Mouse (Mus musculus): ENCODE results near the gene Rnpepl1. TPM values are rescaled to one million over a fixed set of nuclear protein-coding genes. Genes with fewer than 3 reads are reported as not detected.

Gene Rnpepl1
- polyA plus RNA-seq, 1 experiment from 2014 or later = 30.2 TPM

DNA sequence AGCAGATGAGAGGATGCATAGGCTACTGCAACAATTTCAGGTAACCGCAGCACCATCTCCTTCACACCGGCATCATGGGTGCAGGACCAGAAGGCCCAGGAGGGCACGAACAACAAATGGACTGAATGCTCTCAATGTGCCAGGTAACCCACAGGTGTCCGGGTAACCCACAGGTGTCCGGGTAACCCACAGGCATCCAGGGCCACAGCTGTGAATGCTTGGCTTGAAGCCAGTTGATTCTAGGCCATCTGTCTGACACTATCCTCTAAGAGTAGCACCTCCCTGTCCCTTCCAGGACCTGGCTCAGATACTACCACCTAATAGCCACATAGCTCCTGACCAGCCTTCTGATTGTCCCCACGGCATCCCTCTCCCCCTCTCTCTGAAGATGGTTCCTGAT, 28.6 kb upstream of the Rnpepl1 start:
- Histone ChIP-seq H3K4me2 (no peak overlapping the region), H3K27me3 (no peaks in the 10 kb centered on the region), H3K36me3 (no peaks in the 10 kb centered on the region), H3K4me3 (no peak overlapping the region), H3K9me3 (no peaks in the 10 kb centered on the region), H3K9ac (no peak overlapping the region), H3K4me1 (replicated peaks) (no peaks in the 10 kb centered on the region), H3K27ac (replicated peaks) (no peak overlapping the region)
- WGBS = 86% methylated on average over 6 of the region's 6 CpGs
- ATAC-seq (ENCODE audit: low read depth) = no peak

GRCm38 (mm10) chr1:92888901-92889655, 21.5 kb upstream of the Rnpepl1 start:
- WGBS = 75% methylated on average over 7 of the region's 7 CpGs
- no peak overlapping the region for H3K9ac ChIP-seq
- ATAC-seq (ENCODE audit: low read depth) = no peak
- H3K4me1 ChIP-seq (replicated peaks) = no peaks in the 10 kb centered on the region
- no peaks in the 10 kb centered on the region for H3K9me3 ChIP-seq
- H3K4me2 ChIP-seq = no peak overlapping the region
- no peaks in the 10 kb centered on the region for H3K36me3 ChIP-seq
- no peaks in the 10 kb centered on the region for H3K27me3 ChIP-seq
- H3K4me3 ChIP-seq = no peak overlapping the region
- H3K27ac ChIP-seq (replicated peaks) = no peak overlapping the region

- no peaks in the 10 kb centered on the region for H3K27me3 ChIP-seq
- H3K27ac ChIP-seq (replicated peaks) = no peak overlapping the region
- no peaks in the 10 kb centered on the region for H3K9me3 ChIP-seq
- H3K36me3 ChIP-seq = no peaks in the 10 kb centered on the region
- H3K4me1 ChIP-seq (replicated peaks) = no peaks in the 10 kb centered on the region
- no peak overlapping the region for H3K4me2 ChIP-seq
- no peak overlapping the region for H3K4me3 ChIP-seq
- 79% methylated on average over 3 of the region's 3 CpGs for WGBS
- no peak for ATAC-seq (ENCODE audit: low read depth)
- no peak overlapping the region for H3K9ac ChIP-seq
Observed at GRCm38 (mm10) chr1:92892791-92893190, 17.8 kb upstream of the Rnpepl1 start.

DNA sequence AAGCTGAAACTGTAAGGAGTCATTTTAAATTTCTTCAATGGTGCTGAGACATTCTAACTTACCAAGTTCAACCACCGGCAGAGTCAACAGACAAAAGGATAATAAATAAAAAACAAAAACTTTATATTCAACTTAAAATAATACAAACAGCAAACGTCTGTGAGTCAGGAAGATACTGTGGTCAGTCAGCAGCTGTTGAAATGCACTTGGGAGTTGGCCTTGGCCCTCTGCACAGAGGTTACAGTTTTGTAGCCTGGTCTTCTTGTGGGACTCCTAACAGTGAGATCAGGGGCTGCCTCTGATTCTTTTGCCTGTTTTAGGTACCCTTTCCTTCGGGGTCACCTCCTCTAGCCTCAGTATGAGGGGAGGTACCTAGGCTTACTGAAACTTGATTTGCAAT, 16.7 kb upstream of the Rnpepl1 start:
- Histone ChIP-seq H3K27me3 (no peaks in the 10 kb centered on the region), H3K4me3 (no peak overlapping the region), H3K4me2 (no peak overlapping the region), H3K9ac (no peak overlapping the region), H3K9me3 (no peaks in the 10 kb centered on the region), H3K27ac (replicated peaks) (no peak overlapping the region), H3K36me3 (no peaks in the 10 kb centered on the region), H3K4me1 (replicated peaks) (no peaks in the 10 kb centered on the region)
- no peak for ATAC-seq (ENCODE audit: low read depth)
- 75% methylated on average over 3 of the region's 3 CpGs for WGBS

GRCm38 (mm10) chr1:92895089-92895488, 15.5 kb upstream of the Rnpepl1 start:
- H3K4me3 ChIP-seq = no peak overlapping the region
- H3K36me3 ChIP-seq = no peaks in the 10 kb centered on the region
- H3K4me1 ChIP-seq (replicated peaks) = no peaks in the 10 kb centered on the region
- no peak overlapping the region for H3K9ac ChIP-seq
- ATAC-seq (ENCODE audit: low read depth) = peak; percentile 86
- 9% methylated on average over 3 of the region's 3 CpGs for WGBS
- 0 out of 2 replicates have a peak, but pooled peaks cover 3% of the 10 kb centered on the region for H3K27me3 ChIP-seq
- no peak overlapping the region for H3K4me2 ChIP-seq
- H3K9me3 ChIP-seq = no peaks in the 10 kb centered on the region
- H3K27ac ChIP-seq (replicated peaks) = no peak overlapping the region

DNA sequence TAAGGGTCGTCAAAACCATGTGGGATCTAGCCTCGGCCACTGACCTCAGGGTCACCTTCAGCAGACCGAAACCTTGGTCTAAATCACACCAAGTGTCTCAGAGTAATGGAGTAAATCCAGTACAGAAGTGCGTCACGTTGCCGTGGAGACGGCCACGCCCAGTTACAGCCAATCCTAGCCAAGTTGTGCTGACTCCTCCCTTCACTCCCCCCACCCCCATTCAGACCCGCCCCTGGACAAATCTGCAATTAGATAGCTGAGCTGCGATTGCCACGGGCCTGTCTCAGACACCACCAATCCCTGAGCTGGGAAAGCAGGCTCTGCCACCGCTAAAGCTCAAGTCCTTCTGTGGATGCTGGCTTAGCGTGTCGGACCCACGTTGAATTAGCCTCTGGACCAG, 7.8 kb upstream of the Rnpepl1 start, which contains the start of gene Ankmy1:
TSS of gene Ankmy1 (minus strand) at position 121 of the 400 bp plus-strand sequence.
- Histone ChIP-seq H3K9me3 (no peaks in the 10 kb centered on the region), H3K4me3 (peak within 1 kb of the TSS; percentile 18), H3K4me2 (peak within 1 kb of the TSS; percentile 48), H3K27me3 (peaks cover 10% of the 10 kb centered on the region), H3K9ac (peak within 1 kb of the TSS; percentile 41; the same call in 1 of the 2 replicates), H3K27ac (replicated peaks) (no peak within 1 kb of the TSS), H3K4me1 (replicated peaks) (peaks cover 21% of the 10 kb centered on the region), H3K36me3 (no peaks in the 10 kb centered on the region)
- WGBS = under 1% methylated on average over 15 of the region's 15 CpGs
- peak; percentile 16; the same call in 1 of the 2 replicates for ATAC-seq (ENCODE audit: low read depth)

- WGBS = 75% methylated on average over 4 of the region's 4 CpGs
- Histone ChIP-seq H3K27me3 (peaks cover 13% of the 10 kb centered on the region), H3K4me1 (replicated peaks) (peaks cover 24% of the 10 kb centered on the region), H3K27ac (replicated peaks) (no peak overlapping the region), H3K36me3 (no peaks in the 10 kb centered on the region), H3K4me3 (no peak overlapping the region), H3K9ac (no peak overlapping the region), H3K9me3 (no peaks in the 10 kb centered on the region), H3K4me2 (no peak overlapping the region)
- no peak for ATAC-seq (ENCODE audit: low read depth)
Observed at GRCm38 (mm10) chr1:92903627-92904026, 7.0 kb upstream of the Rnpepl1 start.

DNA sequence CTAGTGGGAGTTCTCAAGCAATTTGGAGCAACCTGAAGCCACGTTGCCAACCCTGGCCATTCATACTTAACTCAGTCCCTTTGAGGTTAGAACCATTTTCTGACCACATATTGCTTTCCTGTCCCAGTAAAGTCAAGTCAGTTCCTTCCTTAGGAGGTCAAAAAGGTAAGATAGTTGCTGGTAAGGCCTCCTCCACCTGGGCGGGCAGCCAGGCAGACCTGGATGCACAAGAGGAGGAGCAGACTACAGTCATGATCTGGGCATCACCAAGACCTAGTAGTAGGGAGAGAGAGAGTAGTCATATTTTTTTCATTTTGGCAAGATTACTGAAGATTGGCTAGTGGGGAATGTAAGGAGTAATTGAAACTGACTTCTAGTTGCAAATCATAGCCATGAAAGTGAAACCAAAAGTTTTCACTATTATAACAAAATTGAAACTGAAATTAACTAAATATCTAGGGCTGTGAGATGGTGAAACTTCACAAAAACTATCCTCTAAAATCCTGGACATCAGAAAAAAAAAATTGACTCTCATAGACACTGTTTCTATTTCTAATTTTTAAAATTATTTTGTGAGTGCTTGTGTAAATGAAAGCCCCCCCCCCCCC, 4.8 kb upstream of the Rnpepl1 start:
- ATAC-seq (ENCODE audit: low read depth) = no peak
- Histone ChIP-seq H3K4me1 (replicated peaks) (peaks cover 36% of the 10 kb centered on the region), H3K9me3 (no peaks in the 10 kb centered on the region), H3K27ac (replicated peaks) (no peak overlapping the region), H3K4me3 (no peak overlapping the region), H3K36me3 (no peaks in the 10 kb centered on the region), H3K9ac (no peak overlapping the region), H3K27me3 (peaks cover 7% of the 10 kb centered on the region), H3K4me2 (no peak overlapping the region)
- 93% methylated on average over 2 of the region's 2 CpGs for WGBS

GRCm38 (mm10) chr1:92906779-92907631, 3.6 kb upstream of the Rnpepl1 start, which contains the start of gene Dusp28:
Gene Dusp28, plus strand, starts transcription at chr1:92906981.
- under 1% methylated on average over 80 of the region's 81 CpGs for WGBS
- Histone ChIP-seq H3K36me3 (no peaks in the 10 kb centered on the region), H3K27me3 (peaks cover 3% of the 10 kb centered on the region; the same call in 1 of the 2 replicates), H3K4me3 (peak within 1 kb of the TSS; percentile 72), H3K27ac (replicated peaks) (peak within 1 kb of the TSS; percentile 92), H3K4me1 (replicated peaks) (peaks cover 46% of the 10 kb centered on the region), H3K9me3 (no peaks in the 10 kb centered on the region), H3K9ac (peak within 1 kb of the TSS; percentile 77), H3K4me2 (peak within 1 kb of the TSS; percentile 75)
- ATAC-seq (ENCODE audit: low read depth) = peak; percentile 89

- WGBS = 43% methylated on average over 20 of the region's 20 CpGs
- no peak for ATAC-seq (ENCODE audit: low read depth)
- Histone ChIP-seq H3K9me3 (no peaks in the 10 kb centered on the region), H3K36me3 (no peaks in the 10 kb centered on the region), H3K4me3 (peak overlapping the region; percentile 72), H3K27ac (replicated peaks) (peak overlapping the region; percentile 92), H3K27me3 (peaks cover 3% of the 10 kb centered on the region; the same call in 1 of the 2 replicates), H3K9ac (peak overlapping the region; percentile 77), H3K4me2 (peak overlapping the region; percentile 75), H3K4me1 (replicated peaks) (peaks cover 49% of the 10 kb centered on the region)
Observed at GRCm38 (mm10) chr1:92907632-92908360, 2.8 kb upstream of the Rnpepl1 start.

- Histone ChIP-seq H3K36me3 (no peaks in the 10 kb centered on the region), H3K27ac (replicated peaks) (no peak overlapping the region), H3K4me3 (no peak overlapping the region), H3K27me3 (peaks cover 3% of the 10 kb centered on the region; the same call in 1 of the 2 replicates), H3K9me3 (no peaks in the 10 kb centered on the region), H3K4me1 (replicated peaks) (peaks cover 48% of the 10 kb centered on the region), H3K4me2 (no peak overlapping the region), H3K9ac (no peak overlapping the region)
- 92% methylated on average over 3 of the region's 3 CpGs for WGBS
- ATAC-seq (ENCODE audit: low read depth) = no peak
Observed at GRCm38 (mm10) chr1:92908664-92909063, 1.9 kb upstream of the Rnpepl1 start.

All from neural tube, embryonic 13.5 days (tissue).